Mouse (Mus musculus): ENCODE measurements around the gene Zfp866.

DNA sequence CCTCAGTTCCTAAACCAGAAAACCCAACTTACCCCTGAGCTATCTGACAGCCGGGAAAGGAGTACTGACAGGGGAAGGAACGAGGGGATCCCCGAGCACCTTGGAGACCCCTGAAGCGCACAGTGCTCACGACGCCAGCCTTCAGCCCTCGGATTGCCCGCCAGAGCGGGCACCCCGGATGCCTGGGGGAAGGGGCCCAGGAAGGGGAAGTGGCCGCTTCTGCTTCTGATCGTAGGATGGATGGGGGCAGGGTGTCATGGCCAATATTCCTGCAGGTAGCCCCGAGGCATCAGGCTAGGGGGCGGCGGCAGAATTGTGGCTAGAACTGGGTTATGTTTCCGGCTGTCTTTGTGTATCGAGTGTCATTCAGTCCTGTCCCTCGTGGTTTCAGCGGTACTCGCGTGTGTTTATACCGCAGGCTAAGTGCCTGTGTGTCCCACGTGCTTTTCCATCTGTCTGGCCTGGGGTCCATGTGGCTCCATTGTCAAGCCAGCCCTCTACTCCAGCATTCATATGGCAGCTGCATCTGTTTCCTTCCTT, 18.0 kb upstream of the Zfp866 start:
- TF ChIP-seq CTCF (IDR thresholded peaks at IDR 0.05) (no peak), EP300 (IDR thresholded peaks at IDR 0.05; ENCODE audit: insufficient read depth, low read depth, low read length) (no peak), POLR2A (IDR thresholded peaks at IDR 0.05; ENCODE audit: insufficient read depth, low read depth, low read length) (no peak)

Measured in heart, adult 2 months (tissue).